Mouse (Mus musculus) heart, adult 11 months (tissue): Measurements from ENCODE around the gene Cracr2a.

Experiments
- DNase-seq: peaks from one replicate; pipeline ENCODE4 v3.0.0; 2022

Cracr2a gene

DNA sequence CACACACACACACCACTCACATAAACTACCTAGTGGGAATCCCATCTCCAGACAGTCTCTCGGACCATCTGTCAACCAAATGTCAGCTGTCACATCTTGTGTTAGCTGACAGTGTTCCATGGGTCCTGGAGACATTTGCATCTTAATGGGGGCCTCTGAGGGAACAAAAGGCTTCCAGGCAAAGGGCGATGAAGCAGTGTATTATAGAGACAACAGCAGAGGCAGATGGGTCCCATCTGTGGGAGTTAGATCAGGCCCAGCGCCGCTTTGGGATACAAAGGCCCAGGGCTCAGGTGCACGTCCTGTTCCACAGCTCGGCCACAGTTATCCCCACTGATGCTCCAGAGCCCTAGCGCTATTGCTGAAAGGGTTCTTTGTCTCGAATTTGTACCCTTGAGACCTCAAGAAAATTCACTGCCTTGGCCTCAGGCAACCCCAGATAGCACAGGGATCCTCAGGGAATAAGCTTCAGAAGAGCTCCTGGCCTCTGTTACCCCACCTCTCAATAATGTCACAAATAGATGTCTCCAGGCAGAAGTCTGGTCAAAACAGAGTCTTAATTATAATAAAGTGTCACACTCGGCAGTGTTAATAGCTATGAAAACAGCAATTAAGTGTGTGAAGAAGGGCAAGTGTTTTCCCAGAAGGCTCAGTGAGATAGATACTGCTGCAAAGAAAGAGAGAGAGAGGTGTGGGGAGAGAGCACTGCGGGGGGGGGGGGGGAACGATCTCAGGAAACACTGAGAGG lies 140.1 kb downstream of the Cracr2a start:
- no peak for DNase-seq

GRCm38 (mm10) chr6:127708218-127708628 lies 147.1 kb downstream of the Cracr2a start:
- no peak for DNase-seq

DNA sequence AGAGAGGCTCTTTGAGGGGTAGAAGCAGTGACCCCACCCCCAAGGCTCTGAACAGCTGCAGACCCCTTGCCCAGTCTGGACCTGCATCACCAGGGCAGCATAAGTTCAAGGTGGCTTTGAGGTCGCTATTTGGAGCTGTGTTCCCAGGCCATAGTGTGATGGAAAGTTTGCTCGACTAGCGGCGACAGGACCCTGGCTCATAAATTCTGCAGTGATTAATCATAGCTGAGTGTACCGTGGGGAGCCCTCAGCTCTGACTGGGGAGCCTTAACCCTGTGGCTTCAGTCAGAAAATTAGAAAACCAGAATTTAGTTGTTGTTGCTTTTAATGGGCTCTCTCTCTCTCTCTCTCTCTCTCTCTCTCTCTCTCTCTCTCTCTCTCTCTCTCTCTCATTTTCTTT lies 153.8 kb downstream of the Cracr2a start:
- DNase-seq: no peak

DNA sequence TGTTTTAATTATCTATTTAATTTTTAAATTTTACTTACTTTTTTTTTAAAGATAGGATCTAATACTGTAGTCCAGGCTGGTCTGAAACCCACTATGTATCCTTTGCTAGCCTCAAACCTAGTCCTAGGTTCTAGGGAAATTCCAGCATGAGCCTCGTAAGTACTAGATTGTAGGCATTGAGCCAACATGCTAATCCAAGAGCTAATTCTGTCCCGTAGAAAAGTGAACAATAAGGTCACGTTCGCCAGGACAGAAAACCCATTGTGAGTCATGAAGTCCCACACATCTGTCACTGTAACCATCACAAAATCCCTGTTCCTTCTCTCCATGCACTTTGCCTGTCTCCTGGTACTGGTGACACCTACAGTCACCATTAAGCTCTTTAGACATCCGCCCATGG lies 154.3 kb downstream of the Cracr2a start:
- DNase-seq: no peak

- no peak for DNase-seq
These were observed 156.3 kb downstream of the Cracr2a start for GRCm38 (mm10) chr6:127717239-127718137.

DNA sequence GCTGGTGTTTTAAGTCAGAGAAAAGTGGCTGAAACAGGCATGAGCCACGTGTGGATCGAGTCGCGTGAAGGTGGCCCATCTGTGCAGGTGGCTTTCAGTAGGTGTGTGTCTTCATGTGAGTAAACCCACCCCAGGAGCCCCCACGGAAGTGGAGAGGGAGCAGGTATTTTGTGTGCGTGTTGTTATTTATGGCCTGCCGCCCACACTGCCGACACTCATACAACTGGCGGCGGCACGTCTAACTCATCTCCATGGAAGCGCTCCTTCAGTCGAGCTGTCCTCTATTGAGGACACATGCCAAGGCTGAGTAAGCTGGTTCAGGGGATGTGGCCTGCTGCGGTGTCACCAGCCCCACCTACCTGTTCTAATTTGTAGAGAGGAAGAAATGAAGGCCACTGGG lies 158.7 kb downstream of the Cracr2a start:
- DNase-seq: no peak

DNA sequence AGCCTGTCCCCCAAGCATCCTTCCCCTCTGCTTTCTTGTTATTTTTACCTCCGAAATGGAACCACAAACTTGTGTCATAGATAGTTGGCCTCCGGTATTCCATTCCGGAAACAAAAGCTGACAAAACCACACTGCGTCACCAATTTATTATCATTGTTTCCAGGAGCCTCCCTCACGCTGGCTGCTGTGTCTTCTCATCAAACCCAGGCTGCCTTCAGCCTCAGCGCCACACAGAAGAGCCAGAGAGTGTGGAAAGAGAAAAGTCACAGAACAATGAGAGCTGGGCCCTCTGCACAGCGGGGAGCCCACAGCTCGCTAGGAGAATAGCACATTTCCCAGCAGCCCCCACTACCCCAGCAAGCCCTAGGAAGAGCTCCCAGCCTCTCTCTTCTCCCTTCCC lies 162.0 kb downstream of the Cracr2a start:
- DNase-seq: no peak
